Mouse (Mus musculus) cerebellum, adult 9-11 months (tissue): ENCODE data around the gene Nhlh2.

ENCODE experiments used
- DNase-seq: peaks from one replicate; pipeline ENCODE4 v3.0.0; 2022

Nhlh2 gene

DNA sequence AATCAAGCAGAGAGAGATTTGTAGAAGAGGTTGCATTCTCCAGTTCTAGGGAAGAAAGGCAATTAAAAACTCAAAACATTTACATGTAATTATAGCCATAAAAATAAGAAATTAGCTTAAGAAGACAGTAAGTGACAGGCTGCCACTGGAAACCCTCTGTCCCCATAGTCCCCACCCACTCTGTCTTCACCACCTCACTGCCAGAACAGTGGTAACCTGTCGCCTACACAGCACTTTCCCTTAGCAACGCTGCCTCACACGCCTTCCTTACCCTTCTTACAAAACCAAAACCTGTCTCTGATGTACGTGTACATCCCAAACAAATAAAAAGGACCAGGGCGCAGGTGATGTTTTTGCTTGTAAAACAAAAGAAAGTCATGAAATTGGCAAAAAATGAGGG, 15.8 kb downstream of the Nhlh2 start:
- no peak for DNase-seq

DNA sequence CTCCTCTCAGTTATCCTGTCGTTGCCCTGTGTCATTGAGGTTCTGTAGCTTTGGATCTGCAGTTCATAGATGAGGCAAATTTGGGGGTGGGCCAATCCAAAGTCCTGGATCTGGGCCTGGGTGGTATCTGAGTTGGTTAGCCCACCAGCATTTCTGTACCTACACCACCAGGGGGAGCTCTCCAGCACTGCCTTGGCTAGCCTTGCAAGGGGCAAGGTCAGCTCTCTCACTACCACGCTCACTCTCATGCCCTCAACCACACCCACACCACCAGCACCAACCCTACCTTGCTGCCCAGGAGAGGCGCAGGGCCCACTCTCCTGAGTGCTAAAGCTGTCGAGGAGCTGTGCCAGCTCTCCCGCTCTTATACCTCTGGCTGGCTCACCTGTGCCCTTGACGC, 18.0 kb downstream of the Nhlh2 start:
- DNase-seq: no peak

DNA sequence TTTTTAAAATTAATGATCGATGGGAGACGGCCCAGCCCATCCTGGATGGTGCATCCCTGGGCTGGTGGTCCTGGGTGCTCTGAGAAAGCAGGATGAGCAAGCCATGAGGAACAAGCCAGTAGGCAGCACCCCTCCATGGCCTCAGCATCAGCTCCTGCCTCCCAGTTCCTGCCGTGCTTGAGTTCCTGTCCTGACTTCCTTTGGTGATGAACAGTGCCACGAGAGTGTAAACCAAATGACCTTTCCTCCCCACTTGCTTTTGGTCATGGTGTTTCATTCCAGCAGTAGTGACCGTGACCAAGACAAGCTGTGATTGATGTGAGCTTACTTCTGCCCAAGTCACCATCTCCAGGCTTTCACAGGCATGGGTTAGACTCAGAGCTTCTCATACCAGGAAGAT, 27.9 kb downstream of the Nhlh2 start:
- DNase-seq: no peak

DNA sequence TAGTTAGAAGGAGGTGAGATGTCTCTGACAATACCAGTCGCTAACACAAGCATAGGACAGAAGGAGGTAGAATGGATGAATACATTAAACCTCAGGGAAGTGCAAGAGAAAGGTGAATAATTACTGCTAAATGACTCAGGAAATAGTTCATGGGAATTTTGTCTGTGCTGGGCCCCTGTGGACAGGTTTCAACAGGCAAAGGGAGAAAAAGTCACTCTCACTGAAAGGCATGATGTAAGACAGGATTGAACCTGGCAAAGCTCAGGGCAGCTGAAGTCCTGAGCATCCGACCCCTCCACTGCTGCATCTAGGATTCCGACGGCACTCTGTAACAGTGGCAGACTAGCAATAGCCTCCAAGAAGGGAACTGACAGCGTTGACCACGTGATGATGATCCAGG, 28.7 kb downstream of the Nhlh2 start:
- DNase-seq: no peak

DNA sequence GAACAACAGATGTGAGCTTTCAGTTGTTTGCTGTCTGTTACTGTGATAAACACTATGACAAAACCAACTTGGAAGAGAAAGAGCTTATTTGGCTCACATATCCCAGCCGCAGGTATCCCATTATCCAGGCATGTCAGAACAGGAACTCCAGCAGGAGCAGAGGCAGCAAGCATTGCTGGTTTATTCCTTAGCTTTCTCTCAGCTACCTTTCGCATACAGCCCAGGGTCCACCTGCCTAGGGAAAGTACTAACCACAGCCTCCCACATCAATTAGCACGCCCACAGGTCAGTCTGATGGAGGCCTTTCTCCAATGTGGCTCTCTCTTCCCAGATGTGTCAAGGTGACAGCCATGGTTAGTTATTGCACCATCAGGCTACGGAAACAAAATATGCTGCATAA, 31.8 kb downstream of the Nhlh2 start:
- DNase-seq: no peak

DNA sequence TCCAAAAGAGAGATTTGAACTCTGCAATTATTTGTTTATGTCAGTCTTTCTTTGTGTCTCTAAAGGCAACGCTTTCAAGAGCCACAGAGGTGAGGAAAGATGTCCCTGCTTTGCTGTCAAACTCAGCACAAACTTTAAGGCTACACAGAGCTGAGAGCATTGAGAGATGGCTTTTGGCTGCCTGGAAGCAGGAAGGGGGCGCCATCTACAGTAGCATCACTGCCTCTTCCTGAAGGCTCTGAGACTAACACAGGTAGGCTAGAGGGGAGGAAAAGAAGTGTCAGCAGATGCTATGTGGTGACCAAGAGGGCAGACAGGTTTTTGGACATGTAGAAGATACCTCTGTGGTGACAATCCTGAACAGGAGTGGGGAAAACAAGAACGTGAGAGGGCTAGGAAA, 35.2 kb downstream of the Nhlh2 start:
- peak; percentile 43 for DNase-seq

DNA sequence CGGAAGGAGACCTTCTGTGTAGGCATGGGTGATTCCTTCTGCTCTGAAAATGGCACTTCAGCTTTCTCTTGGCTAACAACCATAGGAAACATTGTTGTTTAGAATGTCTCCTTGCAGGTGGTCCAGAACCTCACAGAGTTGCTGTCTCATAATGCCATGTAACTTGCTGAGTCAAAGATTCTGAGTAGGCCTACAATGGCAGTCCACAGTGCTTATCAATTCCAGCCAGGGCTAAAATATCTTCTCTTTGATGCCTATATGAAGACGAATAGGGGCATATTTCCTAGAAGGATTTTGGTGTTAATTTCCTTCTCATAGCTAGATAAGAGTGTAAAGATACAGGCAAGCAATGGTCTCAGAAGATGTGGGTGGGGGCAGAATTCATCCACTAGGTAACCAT, 37.7 kb downstream of the Nhlh2 start:
- no peak for DNase-seq

DNA sequence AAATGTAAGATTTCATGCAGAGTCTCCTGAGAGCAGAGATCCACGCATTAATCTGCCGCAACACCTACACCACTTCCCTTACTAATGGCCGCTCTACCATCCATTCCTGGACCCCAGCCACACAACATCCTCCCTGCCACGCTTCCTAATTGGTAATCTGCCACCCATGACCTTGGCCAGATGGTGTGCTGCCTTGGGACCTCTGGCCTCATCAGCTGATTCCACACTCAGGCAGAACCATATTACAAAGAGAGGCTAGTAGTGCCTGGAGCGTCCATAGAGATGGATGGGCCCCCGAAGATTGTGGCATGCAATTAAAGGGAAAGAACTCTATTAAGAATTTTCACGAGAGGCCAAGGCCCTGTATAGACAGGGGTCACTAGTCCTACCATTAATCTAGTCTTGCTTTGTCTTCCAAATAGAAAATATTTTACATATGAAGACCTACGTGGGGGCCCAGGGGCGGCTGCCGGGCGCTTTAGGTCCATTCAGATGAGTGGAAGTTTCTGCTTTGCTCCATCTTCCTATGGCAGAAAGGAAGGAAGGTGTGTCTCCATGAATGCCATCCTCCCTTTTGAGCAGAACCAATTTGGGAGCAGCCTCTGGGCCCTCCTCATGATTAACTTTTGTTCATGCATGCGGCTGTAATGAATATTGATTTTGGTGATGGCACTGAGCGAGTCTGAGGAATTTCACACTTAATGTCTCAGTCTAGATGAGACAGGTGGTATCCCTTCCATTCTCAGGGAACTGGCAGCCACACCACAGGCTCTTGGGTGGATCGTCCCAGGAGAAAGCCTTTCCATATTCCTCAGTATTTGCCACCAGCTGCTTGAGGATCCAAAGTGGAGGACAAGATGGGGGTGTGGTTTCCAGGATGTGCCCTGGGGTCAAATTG, 39.6 kb downstream of the Nhlh2 start:
- no peak for DNase-seq

DNA sequence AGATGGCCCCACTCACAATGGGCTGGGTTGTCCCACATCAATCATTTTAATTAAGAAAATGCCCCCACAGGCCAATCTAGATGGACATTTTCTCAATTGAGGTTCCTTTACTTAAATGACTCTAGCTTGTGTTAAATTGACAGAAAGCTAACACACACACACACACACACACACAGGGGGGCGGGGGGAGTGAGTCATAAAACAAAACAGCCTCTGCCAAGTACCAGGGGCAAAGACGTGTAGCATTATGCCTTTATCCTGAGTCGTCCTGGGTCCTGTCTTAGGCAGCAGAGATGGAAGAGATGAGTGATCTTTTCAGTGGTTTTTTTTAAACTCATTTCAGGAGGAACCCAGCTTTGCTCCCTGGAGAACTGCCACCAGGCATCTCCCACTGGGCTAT, 42.2 kb downstream of the Nhlh2 start:
- DNase-seq: no peak

DNA sequence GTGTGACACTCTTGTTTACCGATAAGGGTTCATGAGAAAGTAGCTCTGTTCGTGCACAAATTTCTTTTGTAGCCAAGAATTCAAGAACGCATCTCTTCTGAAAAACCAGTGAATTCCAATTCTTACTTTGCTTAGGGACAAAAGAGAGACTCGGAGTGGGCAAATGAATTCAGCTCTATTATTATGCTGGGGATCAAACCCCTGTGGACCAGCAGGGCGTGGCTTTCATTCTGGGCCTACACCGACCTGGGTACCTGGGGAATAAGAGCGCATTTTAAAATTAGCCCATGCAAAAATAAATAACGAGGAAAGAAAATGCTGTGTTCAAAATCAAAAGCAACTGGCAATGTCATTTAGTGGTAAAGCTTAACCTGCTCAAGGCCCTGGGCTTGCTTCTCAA, 43.4 kb downstream of the Nhlh2 start:
- no peak for DNase-seq

DNA sequence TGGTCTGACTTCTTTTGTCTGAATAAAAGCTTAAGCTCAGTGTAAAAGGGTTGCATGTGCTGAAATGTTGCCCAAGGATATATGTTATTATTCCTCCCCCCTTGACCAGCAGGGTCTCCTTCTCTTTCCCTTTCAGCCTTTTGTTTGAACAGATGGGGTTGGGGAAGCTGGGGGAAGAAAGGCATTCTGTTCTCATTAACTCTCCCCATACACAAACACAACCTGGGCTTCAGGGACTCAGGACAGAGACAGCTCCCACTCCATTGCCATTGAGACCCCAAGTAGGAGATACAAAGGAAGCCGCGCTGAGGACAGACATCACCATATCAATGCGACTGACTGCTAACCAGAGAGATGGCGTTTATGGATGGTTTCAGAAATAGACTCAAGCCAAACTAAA, 46.0 kb downstream of the Nhlh2 start:
- no peak for DNase-seq

DNA sequence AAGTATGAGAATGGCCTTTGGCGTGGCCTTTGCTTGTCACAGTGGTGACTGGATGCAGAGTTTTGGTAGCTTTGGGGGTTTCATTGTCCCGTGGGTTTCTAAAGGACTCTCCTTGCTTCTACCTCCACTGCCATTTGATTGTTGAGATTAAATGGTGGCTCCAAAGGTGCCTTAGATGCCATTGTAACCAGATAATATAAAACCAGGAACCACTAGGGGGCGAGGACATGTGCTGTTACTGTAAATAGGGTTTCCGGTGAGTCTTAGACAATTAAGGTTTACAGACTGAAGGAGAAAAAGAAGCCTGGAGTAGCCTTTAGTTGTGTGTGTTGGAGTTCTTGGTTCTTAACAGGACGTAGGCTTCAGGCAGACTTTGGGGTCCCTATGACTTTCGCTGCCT, 50.2 kb downstream of the Nhlh2 start:
- DNase-seq: no peak

DNA sequence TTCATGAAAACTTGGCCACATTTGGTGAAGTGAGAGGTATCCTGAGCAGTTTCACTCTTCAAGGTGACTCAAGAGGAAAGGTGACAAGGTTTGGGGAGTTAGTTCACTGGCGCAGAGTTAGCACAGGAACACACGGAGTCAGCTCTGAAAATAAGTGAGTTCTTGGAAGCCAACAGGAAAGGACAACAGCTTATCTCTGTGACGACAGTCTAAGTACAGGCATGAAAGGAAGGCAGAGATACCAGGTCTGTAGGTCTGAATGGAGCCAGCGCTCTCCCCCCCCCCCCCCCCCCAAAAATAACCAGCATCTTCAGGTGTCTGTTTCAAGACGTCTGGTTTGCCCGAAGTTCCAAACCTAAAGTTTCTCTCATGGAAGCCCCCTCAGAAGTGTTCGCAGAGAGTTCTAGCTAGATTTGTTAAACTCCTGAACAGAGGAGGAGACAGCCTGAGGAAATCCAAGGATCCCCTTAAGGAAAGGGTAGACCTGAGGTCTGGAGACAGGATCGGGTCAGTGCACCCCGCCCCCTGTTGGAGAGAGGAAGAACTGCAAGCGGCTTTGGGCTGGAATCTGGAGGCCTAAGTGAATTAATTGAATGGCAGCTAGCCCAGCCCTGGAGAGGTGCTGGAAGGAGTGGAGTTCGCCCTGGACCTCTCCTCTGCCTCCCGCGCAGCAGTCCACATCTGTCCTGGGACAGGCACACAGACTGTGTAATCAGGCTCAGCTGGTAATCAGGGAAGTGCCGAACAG, 52.2 kb downstream of the Nhlh2 start:
- peak; percentile 70 for DNase-seq

DNA sequence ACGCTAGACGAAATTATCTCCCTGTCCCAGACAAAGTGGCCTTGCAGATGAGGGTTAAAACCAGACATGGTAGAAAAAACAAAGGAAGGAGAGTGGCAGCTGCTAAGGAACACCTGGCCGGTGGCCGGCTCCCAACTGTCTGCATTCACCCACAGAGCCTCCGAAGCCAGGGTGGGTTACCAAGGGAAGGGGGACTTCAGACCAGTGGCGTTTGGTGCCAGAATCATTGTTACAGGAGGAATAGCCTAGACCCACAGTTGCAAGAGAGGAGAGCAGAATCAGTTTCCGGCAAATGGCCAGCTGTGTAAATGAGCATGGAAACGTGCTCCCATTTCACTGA, 52.8 kb downstream of the Nhlh2 start:
- no peak for DNase-seq

DNA sequence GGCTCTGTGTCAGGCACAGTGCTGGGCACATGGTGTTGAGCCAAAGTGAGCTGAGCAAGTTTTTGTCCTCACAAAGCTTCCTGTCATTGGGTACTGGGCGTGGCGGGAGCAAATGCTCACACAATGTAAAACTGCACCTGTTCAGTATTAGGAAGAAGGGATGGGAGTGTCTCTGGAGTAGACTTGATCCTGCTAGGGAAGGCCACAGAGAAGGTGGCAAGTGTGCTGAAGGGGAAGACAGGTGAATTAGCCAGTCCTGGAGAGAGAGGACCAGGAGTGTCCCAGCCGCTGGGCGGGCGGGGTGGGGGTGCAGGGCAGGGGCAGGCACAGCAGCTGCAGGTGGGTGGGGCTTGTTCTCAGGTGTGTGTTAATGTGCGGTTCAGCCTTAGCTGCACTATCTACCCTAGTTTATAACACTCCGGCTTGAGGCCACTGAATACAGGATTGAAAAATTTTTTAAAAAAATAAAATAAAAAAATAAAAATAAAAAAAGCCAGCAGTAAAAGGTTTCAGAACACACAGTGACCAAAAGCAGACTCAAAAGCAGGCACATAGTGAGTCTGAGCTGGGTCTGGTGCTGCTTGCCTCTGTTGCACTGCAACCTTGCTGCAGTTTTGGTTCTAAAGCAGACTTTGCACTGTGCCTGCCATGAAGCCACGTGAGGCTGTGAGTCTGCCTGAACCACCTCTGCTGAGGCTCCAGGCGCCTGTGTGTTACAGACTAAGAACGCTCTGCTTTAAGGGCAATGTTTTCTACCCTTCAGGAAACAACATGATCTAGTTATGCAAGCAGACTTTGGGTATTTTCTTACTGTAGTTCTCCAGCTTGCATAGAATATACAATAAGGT, 53.6 kb downstream of the Nhlh2 start:
- DNase-seq: no peak

DNA sequence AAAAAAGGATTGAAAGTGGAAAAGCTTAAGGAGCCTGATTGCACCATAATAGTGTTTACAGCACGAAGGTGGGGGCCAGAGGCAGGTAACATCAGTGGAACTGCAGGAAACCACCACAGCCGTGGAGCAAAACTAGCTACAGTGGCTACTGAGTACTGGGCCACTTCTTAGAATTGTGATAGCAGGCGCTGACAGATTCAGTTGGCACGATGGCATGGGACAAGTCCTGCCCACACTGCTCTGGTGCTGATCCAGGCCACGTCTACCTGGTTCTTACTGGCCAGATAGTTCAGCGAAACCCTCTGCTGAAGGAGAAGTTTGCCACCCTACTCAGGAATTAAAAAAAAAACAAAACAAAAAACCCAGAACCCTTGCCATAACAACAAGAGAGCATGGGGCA, 54.7 kb downstream of the Nhlh2 start:
- DNase-seq: no peak
